Mouse (Mus musculus) intestine, postnatal 0 days (tissue): ENCODE data around the gene Rnf220. TPM values are rescaled to one million over a fixed set of nuclear protein-coding genes. Genes with fewer than 3 reads are reported as not detected.

ENCODE experiments used
- ATAC-seq: fragments of 200-750 bp; cut with Nextera tagmentation; 2 replicates; pipeline ENCODE4 v1.8.0; 2017; ENCODE audit warnings: mild to moderate bottlenecking, moderate TSS enrichment, moderate library complexity
- H3K27ac ChIP-seq: fragments of 300-500 bp; sonication (generic); 2 replicates; pipeline ENCODE4 v1.5.1; 2014; ENCODE audit warnings: mild to moderate bottlenecking, low read depth, low read length, moderate library complexity
- H3K27me3 ChIP-seq: fragments of 300-500 bp; sonication (generic); replicated peaks from 2 replicates; pipeline ENCODE4 v1.6.1; 2014; ENCODE audit warnings: low read length, mixed read lengths; ENCODE audit not compliant: control insufficient read depth, insufficient read depth
- H3K36me3 ChIP-seq: fragments of 300-500 bp; sonication (generic); 2 replicates; pipeline ENCODE4 v1.6.1; 2014; ENCODE audit warnings: mild to moderate bottlenecking, moderate library complexity; ENCODE audit not compliant: control insufficient read depth, insufficient read depth
- H3K4me1 ChIP-seq: fragments of 300-500 bp; sonication (generic); replicated peaks from 2 replicates; pipeline ENCODE4 v1.6.1; 2014; ENCODE audit warnings: antibody characterized with exemption, low read length, mixed read lengths; ENCODE audit not compliant: control insufficient read depth, insufficient read depth
- H3K4me2 ChIP-seq: fragments of 300-500 bp; sonication (generic); replicated peaks from 2 replicates; pipeline ENCODE4 v1.6.1; 2014; ENCODE audit warnings: low read depth, mild to moderate bottlenecking, moderate library complexity
- H3K4me3 ChIP-seq: fragments of 300-500 bp; sonication (generic); 2 replicates; pipeline ENCODE4 v1.5.1; 2014; ENCODE audit warnings: low read depth, low read length
- H3K9ac ChIP-seq: fragments of 300-500 bp; sonication (generic); 2 replicates; pipeline ENCODE4 v1.6.1; 2014; ENCODE audit warnings: mild to moderate bottlenecking, low read depth, low read length
- H3K9me3 ChIP-seq: fragments of 300-500 bp; sonication (generic); 2 replicates; pipeline ENCODE4 v1.6.1; 2016; ENCODE audit warnings: mixed run types; ENCODE audit not compliant: control insufficient read depth
- CTCF ChIP-seq: sonication (generic); IDR thresholded peaks from 2 replicates; pipeline ENCODE4 v1.5.1; 2016; ENCODE audit warnings: low read depth, mild to moderate bottlenecking, control low read depth, antibody characterized with exemption, moderate library complexity
- WGBS: fragments of 180-500 bp; shearing (Covaris S2); extraction: QIAGEN DNeasy Blood & Tissue Kit; methylation state at CpG from one replicate; pipeline ENCODE4 v1.1.7; 2014; 5-methylcytosine and 5-hydroxymethylcytosine counted together
- polyA plus RNA-seq: library from polyadenylated mRNA; unstranded; fragments of >200 nt; fragmentation: Nextera tagmentation; extraction: Ambion mirVana; gene quantifications from 2 replicates; pipeline ENCODE4 v1.2.1, GENCODE M21; 2015

Rnf220 gene
- polyA plus RNA-seq, 1 experiment from 2014 or later: 35.9 TPM

- no peak for ATAC-seq
- no peaks in the 10 kb centered on the region for H3K27me3 ChIP-seq
- no peaks in the 10 kb centered on the region for H3K4me1 ChIP-seq
- 0 out of 2 replicates have a peak overlapping the region, but pooled peaks have one; percentile 21 for H3K4me2 ChIP-seq
- TF ChIP-seq CTCF: no peak
- H3K27ac ChIP-seq: no peak overlapping the region
- H3K4me3 ChIP-seq: no peak overlapping the region
- no peaks in the 10 kb centered on the region for H3K36me3 ChIP-seq
- no peaks in the 10 kb centered on the region for H3K9me3 ChIP-seq
- H3K9ac ChIP-seq: no peak overlapping the region
- WGBS: 37% methylated on average over 15 of the region's 15 CpGs
Measured at GRCm38 (mm10) chr4:117229590-117229989, 267.3 kb downstream of the Rnf220 start.

DNA sequence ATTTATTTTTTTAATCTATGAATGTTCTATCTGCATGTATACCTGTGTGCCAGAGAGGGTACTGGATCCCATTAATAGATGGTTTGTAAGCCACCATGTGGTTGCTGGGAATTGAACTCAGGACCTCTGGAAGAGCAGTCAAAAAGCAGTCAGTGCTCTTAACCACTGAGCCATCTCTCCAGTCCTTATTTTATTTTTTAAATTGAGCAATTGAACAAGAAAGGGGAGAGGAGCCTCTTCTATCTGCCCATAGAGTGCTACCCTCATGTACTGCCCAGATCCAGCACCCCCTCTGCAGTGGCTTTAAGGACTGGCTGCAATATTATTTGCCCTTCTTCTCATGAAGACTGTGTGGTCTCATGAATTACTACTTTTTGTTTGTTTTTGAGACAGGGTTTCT is 271.6 kb downstream of the Rnf220 start:
- Histone ChIP-seq H3K9me3 (no peaks in the 10 kb centered on the region), H3K27me3 (no peaks in the 10 kb centered on the region), H3K36me3 (no peaks in the 10 kb centered on the region), H3K9ac (no peak overlapping the region), H3K4me1 (no peaks in the 10 kb centered on the region), H3K4me2 (no peak overlapping the region), H3K4me3 (no peak overlapping the region), H3K27ac (no peak overlapping the region)
- no peak for ATAC-seq
- no peak for TF ChIP-seq CTCF

GRCm38 (mm10) chr4:117224122-117224521 is 272.7 kb downstream of the Rnf220 start:
- WGBS: 60% methylated on average over 8 of the region's 8 CpGs
- H3K27ac ChIP-seq: no peak overlapping the region

DNA sequence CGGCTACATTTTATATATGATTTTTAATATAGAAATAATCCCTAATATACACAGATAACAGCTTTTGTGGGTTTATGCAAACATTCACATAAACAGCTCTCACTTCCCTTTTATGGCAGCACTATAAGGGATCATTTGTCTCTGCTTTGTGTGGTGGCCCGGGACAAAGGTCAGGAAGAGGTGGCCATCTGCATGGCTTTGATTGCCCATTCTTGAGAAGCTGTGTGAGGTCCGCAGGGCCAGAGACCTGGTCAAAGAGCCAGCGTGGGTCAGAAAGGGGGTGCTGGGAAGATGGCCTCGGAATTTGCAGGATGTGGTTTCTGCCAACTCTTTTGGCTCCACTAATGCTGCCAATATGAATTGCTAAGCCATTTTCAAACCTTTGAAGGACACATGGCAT is 273.9 kb downstream of the Rnf220 start:
- Histone ChIP-seq H3K36me3 (no peaks in the 10 kb centered on the region), H3K4me3 (no peak overlapping the region), H3K27me3 (no peaks in the 10 kb centered on the region), H3K9me3 (no peaks in the 10 kb centered on the region), H3K4me1 (no peaks in the 10 kb centered on the region), H3K27ac (no peak overlapping the region), H3K9ac (no peak overlapping the region), H3K4me2 (no peak overlapping the region)
- no peak for ATAC-seq
- 48% methylated on average over 5 of the region's 5 CpGs for WGBS
- no peak for TF ChIP-seq CTCF

More at GRCm38 (mm10) chr4:117224122-117224521, 272.7 kb downstream of the Rnf220 start:
- Histone ChIP-seq H3K27me3 (no peaks in the 10 kb centered on the region), H3K9me3 (no peaks in the 10 kb centered on the region), H3K4me3 (no peak overlapping the region), H3K4me1 (no peaks in the 10 kb centered on the region), H3K4me2 (no peak overlapping the region), H3K9ac (no peak overlapping the region), H3K36me3 (no peaks in the 10 kb centered on the region)
- no peak for TF ChIP-seq CTCF
- no peak for ATAC-seq

GRCm38 (mm10) chr4:117221836-117222235 is 275.0 kb downstream of the Rnf220 start:
- no peak for TF ChIP-seq CTCF
- WGBS: 87% methylated on average over 9 of the region's 9 CpGs
- H3K27ac ChIP-seq: no peak overlapping the region

More at GRCm38 (mm10) chr4:117221836-117222235, 275.0 kb downstream of the Rnf220 start:
- no peaks in the 10 kb centered on the region for H3K4me1 ChIP-seq
- no peak overlapping the region for H3K4me3 ChIP-seq
- no peaks in the 10 kb centered on the region for H3K36me3 ChIP-seq
- no peak for ATAC-seq
- H3K27me3 ChIP-seq: no peaks in the 10 kb centered on the region
- no peaks in the 10 kb centered on the region for H3K9me3 ChIP-seq
- no peak overlapping the region for H3K4me2 ChIP-seq
- H3K9ac ChIP-seq: no peak overlapping the region

Other genes with a start within 250 kb of the Rnf220 start
- gene Tmem53, start 245.1 kb downstream of the Rnf220 start, polyA plus RNA-seq: 12.8 and 14.0 TPM in 2 replicates
- 0.12 and 0.22 TPM in 2 replicates for gene Armh1, start 244.9 kb downstream of the Rnf220 start, polyA plus RNA-seq
- 46.3 and 54.7 TPM in 2 replicates for gene Eri3, start 53.3 kb upstream of the Rnf220 start, polyA plus RNA-seq
- 22.1 and 22.7 TPM in 2 replicates for gene Dmap1, start 185.2 kb upstream of the Rnf220 start, polyA plus RNA-seq
- not detected in 2 replicates for gene Gm12845, start 227.4 kb upstream of the Rnf220 start, polyA plus RNA-seq